Mouse (Mus musculus): ENCODE data around the gene Entpd3.

Entpd3 gene

GRCm38 (mm10) chr9:120579808-120580207, 40.2 kb downstream of the Entpd3 start:
- in situ Hi-C loops (cut with MboI, MseI): loop anchor here (5.0 kb wide), 1 partner anchor 357 kb away; no protein-coding TSS in a partner anchor

DNA sequence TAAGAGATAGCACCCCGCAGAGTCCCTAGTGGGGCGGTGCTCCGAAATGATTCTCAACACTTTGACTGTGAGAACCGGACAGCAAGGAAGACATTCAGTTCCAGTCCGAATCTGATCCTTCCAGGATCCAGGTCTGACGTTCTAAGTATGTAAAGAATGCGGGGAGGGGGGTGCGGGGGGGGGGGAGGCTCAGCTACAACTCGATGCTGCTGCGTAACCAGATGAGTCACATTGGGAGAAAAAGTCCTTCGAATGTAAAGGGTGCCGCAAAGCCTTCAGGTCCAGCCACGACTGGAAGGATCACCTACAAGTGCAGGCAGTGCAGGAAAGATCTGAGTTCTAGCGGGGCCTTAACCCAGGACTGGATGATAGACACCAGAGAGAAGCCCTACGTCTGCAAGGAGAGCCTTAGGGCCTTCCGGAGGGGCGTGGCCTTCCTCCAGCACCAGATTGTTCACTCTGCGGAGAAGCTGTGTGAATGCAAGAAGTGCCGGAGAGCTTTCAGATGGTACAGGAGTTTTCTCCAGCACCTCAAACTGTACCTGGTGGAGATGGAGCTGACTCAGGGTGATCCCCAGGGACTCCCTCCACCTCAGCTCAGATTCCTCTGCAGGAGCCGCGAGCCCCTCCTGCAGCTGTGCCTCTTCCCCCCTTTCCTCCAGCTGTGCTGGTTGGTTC, 42.5 kb downstream of the Entpd3 start:
- in situ Hi-C loops (cut with MboI, MseI): no loop called here

GRCm38 (mm10) chr9:120582619-120583308, 43.1 kb downstream of the Entpd3 start:
- in situ Hi-C loops (cut with MboI, MseI): no loop called here

GRCm38 (mm10) chr9:120583314-120583713, 43.7 kb downstream of the Entpd3 start:
- in situ Hi-C loops (cut with MboI, MseI): no loop called here

DNA sequence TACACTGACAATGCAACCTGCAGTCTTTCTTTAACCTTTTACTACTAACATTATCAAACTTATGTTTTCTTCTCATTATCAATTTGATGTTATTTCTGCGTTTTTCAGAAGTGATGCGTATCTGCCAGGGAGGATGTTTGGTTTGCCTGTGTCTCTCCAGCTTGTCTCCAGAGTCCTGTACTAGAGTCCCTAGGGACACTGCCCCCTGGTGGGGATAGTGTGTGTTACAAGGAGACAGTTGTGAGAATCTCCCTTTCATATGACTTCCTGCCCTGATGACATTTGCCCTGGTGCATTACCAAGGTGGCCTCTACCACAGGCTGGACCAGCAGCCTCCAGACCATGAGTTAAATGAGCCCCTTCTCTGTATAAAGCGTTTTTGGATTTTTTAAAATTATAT, 46.9 kb downstream of the Entpd3 start:
- in situ Hi-C loops (cut with MboI, MseI): loop anchor here (5.0 kb wide), 1 partner anchor 84 kb away; no protein-coding TSS in a partner anchor

GRCm38 (mm10) chr9:120591490-120591889, 51.9 kb downstream of the Entpd3 start:
- in situ Hi-C loops (cut with MboI, MseI): no loop called here

DNA sequence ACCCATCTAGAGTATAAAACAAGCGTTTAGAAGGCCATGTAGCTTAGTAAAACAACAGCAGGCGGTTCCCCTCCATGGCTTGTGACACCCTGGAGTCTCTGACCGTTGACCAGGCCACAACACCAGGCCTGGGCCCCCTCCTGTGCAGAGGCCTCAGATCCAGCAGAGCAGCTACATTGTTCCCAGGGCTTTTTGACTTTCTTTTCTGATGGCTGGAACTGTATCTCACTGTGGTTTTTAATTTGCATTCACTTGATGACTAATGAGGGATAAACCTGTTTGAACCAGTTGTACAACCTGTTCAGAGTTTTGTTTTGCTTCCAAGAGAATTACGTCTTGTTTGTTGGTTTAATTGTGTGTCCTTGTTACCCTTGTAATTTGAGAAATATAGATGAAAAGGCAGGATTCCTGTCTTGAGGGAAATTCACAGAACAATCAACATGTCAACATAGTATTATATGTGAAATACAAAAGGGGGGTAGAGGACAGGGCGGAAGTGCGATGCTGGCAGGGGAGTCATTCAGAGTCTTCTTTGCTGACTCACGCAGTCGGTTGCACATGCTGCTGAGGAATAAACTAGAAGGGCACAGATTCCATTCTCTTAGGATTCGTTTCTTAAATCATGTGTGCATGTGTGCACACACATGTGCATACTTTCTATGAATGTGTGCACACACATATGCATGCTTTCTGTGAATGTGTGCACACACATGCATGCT, 53.9 kb downstream of the Entpd3 start:
- in situ Hi-C loops (cut with MboI, MseI): no loop called here

- in situ Hi-C loops (cut with MboI, MseI): no loop called here
Observed at GRCm38 (mm10) chr9:120594839-120595238, 55.2 kb downstream of the Entpd3 start.

DNA sequence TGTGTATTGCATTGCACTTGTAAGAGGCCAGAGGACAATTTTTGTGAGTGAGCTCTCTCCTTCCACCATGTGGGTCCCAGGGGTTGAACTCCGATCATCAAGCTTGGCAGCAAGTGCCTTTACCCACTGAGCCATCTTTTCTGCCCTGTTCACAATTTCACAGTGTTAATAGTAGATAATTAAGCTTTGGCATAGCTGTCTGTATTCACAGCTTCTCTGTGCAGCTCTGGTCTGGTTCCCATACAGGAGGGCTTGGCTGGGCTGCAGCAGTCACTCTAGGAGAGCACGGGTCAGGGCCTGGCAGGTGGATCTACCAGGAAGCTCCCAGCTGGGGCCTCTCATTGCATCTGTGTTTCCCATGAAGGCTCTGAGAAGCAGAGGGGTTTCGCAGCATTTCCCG, 55.7 kb downstream of the Entpd3 start:
- in situ Hi-C loops (cut with MboI, MseI): no loop called here

- in situ Hi-C loops (cut with MboI, MseI): no loop called here
Observed at GRCm38 (mm10) chr9:120601488-120602171, 62.0 kb downstream of the Entpd3 start.

GRCm38 (mm10) chr9:120602172-120602838, 62.7 kb downstream of the Entpd3 start:
- in situ Hi-C loops (cut with MboI, MseI): no loop called here

DNA sequence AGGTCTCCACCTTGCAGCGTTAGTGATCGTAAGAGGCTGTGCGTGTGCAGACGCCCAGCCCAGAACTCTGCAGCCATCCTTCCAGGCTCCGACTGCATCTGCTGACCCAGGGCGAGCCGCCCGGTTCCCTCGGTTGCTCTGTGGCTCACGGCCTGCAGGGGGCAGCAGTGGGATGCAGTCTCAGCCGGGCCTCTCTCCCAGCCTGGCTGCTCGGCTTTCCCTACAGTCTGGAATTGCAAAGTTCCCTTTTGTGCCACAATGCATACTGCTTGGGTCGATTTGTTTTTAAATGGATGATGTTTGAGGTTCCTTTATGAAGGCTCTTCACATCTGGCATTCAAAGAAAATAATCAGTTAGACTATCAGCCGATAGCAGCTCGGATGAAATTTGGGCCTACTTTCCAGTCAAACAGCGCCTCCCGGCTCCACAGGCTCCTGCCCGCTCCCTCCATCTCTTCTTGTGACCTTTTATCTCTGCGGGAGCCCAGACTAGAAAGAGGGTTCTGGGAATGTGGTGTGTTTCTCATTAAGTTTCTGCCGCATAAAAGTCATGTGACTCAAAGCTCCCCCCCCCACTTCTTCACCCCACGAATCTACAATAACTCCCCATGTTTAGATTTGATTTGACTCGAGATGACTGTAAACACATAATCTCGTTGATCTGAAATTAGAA, 63.4 kb downstream of the Entpd3 start:
- in situ Hi-C loops (cut with MboI, MseI): no loop called here

DNA sequence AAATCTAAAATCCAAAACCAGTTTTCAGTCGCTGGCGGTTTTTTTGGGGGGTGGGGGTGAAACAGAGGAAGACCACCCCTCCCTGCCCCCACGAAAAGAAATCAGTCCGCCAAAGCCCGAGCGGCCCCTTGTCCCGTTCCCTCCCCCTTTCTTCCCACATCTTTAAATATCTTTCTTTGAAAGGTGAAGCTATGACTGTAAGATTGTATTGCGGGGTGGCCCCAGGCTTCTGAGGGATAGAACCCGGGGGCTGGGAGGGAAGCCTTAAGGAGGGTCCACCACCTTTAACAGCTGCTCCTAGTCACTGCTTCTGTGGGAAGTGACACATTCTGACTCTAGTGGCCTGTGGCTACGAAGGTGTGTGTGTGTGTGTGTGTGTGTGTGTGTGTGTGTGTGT, 63.9 kb downstream of the Entpd3 start:
- in situ Hi-C loops (cut with MboI, MseI): no loop called here

GRCm38 (mm10) chr9:120603956-120604355, 64.3 kb downstream of the Entpd3 start:
- in situ Hi-C loops (cut with MboI, MseI): no loop called here

GRCm38 (mm10) chr9:120611055-120611454, 71.4 kb downstream of the Entpd3 start:
- in situ Hi-C loops (cut with MboI, MseI): loop anchor here (5.0 kb wide), 1 partner anchor 51 kb away; no protein-coding TSS in a partner anchor

DNA sequence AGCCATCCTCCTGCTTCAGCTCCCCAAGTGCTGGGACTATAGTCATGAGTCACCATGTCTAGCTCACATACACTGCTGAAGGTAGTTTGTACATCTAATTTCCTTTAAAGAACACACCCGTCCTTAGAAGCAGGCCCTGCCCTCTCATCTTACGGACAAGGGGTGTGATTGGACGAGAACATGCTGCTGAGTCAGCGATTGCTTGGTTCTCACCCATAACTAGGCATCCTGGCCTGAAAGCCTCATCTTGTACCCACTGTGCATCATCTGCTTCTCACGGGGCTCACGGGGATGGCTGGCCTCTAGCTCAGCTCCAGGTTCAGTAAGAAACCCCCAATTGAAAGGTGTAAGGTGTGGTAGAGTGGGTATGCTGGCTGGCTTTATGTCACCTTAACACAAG, 74.4 kb downstream of the Entpd3 start:
- in situ Hi-C loops (cut with MboI, MseI): loop anchor here (5.0 kb wide), 1 partner anchor 48 kb away; no protein-coding TSS in a partner anchor
